Mouse (Mus musculus): ENCODE data around the gene Nfkbia. TPM values are rescaled to one million over a fixed set of nuclear protein-coding genes. Genes with fewer than 3 reads are reported as not detected.

Nfkbia gene
- total RNA-seq, 2 experiments from 2014 or later = 34.0 to 43.0 TPM

- peak in 1 of 2 experiments; percentile 42 for DNase-seq (ENCODE audit: low spot score in 2 of 2)
These were observed 1.6 kb downstream of the Nfkbia start for GRCm38 (mm10) chr12:55490722-55491449.

- DNase-seq (ENCODE audit: low spot score in 2 of 2) = no peak
These were observed 2.3 kb downstream of the Nfkbia start for GRCm38 (mm10) chr12:55489986-55490721.

GRCm38 (mm10) chr12:55488661-55489447, 3.6 kb downstream of the Nfkbia start:
- no peak for DNase-seq (ENCODE audit: low spot score in 2 of 2)

GRCm38 (mm10) chr12:55487843-55488660, 4.4 kb downstream of the Nfkbia start:
- DNase-seq (ENCODE audit: low spot score in 2 of 2) = no peak

DNA sequence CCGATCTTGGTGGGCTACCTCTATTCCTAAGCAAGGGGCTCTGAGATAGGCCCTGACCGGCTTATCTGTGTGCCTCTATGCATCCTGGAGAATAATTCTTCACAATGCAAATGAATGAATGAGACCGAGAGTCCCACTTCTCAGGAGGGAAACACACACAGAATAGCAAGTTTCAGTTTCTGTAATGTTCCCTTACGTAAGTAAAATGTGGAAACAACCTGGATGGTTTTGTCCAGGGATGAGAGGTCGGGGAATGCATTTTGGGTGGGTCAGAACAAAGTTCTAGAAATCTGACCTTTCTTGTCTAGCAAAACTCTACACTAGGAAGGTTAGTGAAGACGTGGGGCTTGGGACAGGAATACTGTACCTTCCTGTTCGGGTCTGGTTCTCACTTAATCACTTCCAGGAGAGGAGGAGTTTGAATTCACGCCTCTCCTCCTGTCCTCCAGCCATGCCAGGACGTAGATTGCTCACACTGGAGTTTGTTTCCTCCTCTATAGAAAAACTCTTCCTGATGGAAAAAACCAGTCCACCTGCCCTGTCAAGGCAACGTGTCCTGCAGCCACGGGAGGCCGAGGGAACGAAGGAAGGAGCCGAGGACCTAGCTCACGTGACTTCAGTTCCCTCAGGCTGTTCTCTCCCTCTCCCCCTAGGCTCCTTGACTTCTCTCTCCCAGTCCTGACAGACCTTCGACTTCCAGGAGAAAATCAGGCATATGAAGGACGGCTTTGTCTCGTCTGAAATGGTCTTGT, 5.3 kb downstream of the Nfkbia start:
- DNase-seq (ENCODE audit: low spot score in 2 of 2) = no peak

DNA sequence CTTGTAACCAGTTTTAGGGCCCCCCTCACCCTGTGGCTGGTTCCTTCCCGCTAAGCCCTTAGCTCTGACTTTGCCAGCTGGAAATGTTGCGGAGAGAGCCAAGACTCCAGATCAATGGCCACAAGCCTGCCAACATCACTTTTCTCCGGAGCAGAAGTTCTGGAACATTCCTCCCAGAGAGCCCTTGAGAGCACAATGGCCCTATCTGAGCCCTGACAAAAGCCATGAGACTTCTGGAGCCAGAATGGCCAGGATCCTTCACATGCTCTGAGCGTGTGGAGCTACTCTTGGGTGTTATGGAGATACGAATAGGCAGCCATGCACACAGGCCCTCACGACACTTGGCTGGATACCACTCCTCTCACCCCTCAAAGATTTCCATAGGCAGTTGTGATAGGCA, 7.6 kb downstream of the Nfkbia start:
- DNase-seq (ENCODE audit: low spot score in 2 of 2) = no peak

- no peak for DNase-seq (ENCODE audit: low spot score in 2 of 2)
These were observed 8.2 kb downstream of the Nfkbia start for GRCm38 (mm10) chr12:55484079-55484774.

DNA sequence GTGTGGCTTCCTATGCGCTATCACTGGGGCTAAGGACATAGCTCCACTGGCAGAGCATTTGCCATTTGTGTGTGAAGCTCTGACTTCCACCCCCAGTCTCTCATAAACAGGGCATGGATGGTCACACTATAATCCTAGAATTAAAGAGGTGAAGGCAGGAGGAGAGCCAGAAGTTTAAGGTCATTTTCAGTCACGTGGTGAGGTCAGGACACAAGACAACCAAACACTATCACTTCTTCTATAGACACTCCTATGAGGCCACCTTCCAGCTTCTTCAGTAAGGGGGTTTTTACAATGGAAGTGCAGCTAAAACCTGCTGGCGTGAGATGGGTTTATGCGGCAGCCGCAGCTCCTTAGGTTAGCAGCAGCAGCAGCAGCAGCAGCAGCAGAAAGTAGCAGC, 8.9 kb downstream of the Nfkbia start:
- DNase-seq (ENCODE audit: low spot score in 2 of 2) = no peak

DNA sequence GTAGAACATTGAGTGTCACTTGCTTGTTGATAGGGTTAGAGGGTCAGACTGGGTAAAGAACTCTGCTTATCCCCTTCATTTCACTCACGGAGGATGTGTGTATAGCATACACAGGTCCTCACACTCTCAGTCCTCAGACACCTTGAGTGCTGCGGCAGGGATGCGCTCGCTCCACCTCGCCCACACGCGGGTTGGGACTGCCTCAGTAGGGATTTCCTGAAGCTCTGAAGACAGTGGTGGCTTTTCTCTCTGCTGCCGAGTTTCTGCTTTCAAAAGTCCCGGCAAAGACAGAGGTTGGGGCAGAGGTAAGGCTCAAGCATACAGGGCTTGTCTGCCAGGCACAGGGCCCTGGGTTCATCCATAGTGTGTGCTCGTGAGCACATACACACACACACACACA, 9.7 kb downstream of the Nfkbia start:
- DNase-seq (ENCODE audit: low spot score in 2 of 2) = no peak

DNA sequence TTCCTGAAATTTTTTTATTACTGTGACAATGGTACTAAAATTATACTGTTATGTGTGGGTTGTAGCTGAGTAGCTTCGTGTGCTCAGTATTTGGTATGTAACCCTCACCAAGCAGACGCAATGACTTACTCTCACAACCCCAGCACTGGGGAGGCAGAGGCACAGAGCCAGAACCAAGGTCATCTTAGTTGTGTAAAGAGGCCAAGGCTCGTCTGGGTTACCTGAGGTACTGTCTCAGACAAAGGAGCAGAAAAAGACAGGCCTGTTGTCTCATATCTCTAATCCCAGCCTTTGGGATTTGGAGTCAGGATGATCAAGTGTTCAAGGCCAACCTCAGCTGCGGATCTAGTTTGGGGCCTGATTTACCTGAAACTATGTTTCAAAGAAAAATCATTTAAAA, 10.7 kb downstream of the Nfkbia start:
- DNase-seq (ENCODE audit: low spot score in 2 of 2) = no peak

GRCm38 (mm10) chr12:55480471-55481153, 11.8 kb downstream of the Nfkbia start:
- DNase-seq (ENCODE audit: low spot score in 2 of 2) = no peak

GRCm38 (mm10) chr12:55478901-55479300, 13.5 kb downstream of the Nfkbia start:
- no peak for DNase-seq (ENCODE audit: low spot score in 2 of 2)

DNA sequence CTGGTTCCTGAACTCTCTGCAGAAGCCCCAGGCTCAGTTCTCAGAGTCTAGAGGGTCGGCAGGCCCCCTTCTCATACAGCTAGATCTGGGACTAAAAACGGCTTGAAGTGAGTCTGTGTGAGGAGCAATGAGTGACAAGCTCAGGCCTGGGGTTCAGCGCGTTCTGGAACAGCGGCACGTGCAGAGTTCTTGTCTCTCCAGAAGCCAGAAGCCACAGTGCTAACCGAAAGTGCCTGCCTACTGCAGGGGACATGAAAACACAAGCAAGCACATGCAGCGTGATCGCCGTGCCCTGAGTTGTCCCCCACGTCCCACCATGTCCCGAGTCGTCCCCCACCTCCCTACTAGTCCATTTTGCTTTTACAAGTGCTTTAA, 18.3 kb downstream of the Nfkbia start:
- DNase-seq (ENCODE audit: low spot score in 2 of 2) = no peak

GRCm38 (mm10) chr12:55473250-55474208, 18.9 kb downstream of the Nfkbia start:
- no peak for DNase-seq (ENCODE audit: low spot score in 2 of 2)

DNA sequence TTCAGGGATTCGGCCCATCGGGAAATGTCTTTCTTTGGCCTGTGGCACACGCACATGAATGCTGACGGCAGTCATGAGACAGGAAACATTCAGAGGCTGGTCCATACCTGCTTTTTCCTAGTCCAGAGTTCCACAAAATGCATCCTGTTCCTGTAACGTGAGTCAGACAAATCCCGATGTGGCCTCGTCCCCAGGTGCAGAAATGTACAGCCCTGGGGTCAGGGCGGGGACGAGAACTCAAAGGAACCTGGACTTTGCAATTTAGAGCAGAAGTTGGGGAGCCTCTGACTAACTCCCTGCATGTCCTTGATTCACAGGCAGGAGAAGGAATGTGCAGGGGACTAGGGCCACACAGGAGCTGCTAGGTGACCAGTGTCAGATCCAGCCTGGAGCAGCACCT, 21.1 kb downstream of the Nfkbia start:
- DNase-seq (ENCODE audit: low spot score in 2 of 2) = no peak

DNA sequence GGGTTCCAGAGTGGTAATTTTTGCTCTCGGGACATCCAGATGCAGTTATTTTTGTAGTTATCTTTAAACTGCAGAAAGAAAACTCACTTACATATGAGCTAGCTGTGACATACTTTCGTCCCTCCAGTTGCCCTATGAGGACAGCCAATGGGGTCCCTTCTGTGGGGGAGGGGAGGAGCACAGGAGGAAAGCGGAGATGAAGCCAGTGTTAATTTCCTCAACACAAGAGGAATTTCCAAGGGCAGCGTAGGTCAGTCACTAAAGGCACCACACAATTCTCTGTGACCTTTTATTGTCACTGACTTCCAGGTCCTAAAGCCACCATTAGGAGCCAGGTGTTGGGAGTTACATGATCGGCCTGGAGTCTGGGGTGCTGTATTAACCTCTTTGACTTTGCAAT, 22.0 kb downstream of the Nfkbia start:
- no peak for DNase-seq (ENCODE audit: low spot score in 2 of 2)

- no peak for DNase-seq (ENCODE audit: low spot score in 2 of 2)
These were observed 24.9 kb downstream of the Nfkbia start for GRCm38 (mm10) chr12:55467331-55468180.

Measured in layer of hippocampus, postnatal 10 days (tissue).